Mouse (Mus musculus) liver, postnatal 0 days (tissue): ENCODE results near the gene Tm2d1.

Experiments
- CTCF ChIP-seq: sonication (generic); IDR thresholded peaks from 2 replicates; pipeline ENCODE4 v1.5.1; 2016; ENCODE audit warnings: antibody characterized with exemption, low read depth
- EP300 ChIP-seq: IDR thresholded peaks from 2 replicates; pipeline ENCODE4 v1.6.1; 2016; ENCODE audit warnings: antibody characterized with exemption, low read depth, mild to moderate bottlenecking

GRCm38 (mm10) chr4:98375401-98375800, 7.7 kb downstream of the Tm2d1 start:
- TF ChIP-seq CTCF (peak; percentile 48), EP300 (no peak)
